Mouse (Mus musculus) heart, postnatal 0 days (tissue): ENCODE results near the gene Rae1.

Experiments used
- CTCF ChIP-seq: IDR thresholded peaks from 2 replicates; pipeline ENCODE4 v1.5.1; 2016; ENCODE audit warnings: antibody characterized with exemption, control low read depth, low read depth
- EP300 ChIP-seq: IDR thresholded peaks from 2 replicates; pipeline ENCODE4 v1.6.1; 2016; ENCODE audit warnings: antibody characterized with exemption, low read depth

- TF ChIP-seq CTCF: no peak
- no peak for TF ChIP-seq EP300
These were observed 23.5 kb downstream of the Rae1 start for GRCm38 (mm10) chr2:173023371-173023851.
